Mouse (Mus musculus) intestine, embryonic 15.5 days (tissue): Measurements from ENCODE around the gene Pou3f1. TPM values are rescaled to one million over a fixed set of nuclear protein-coding genes. Genes with fewer than 3 reads are reported as not detected.
"Not testable (repeated sequence)": the region's sequence is repeated elsewhere in the genome, so short reads cannot be mapped to it uniquely, and the experiment has no call there.

Experiments
- ATAC-seq: fragments of 200-750 bp; cut with Nextera tagmentation; 2 replicates; pipeline ENCODE4 v1.8.0; 2017; ENCODE audit warnings: moderate TSS enrichment, moderate library complexity
- H3K27ac ChIP-seq: fragments of 300-500 bp; sonication (generic); 2 replicates; pipeline ENCODE4 v1.5.1; 2015; ENCODE audit warnings: mild to moderate bottlenecking, inconsistent platforms
- H3K27me3 ChIP-seq: fragments of 300-500 bp; sonication (generic); replicated peaks from 2 replicates; pipeline ENCODE4 v1.6.1; 2015; ENCODE audit warnings: inconsistent platforms
- H3K36me3 ChIP-seq: fragments of 300-500 bp; sonication (generic); 2 replicates; pipeline ENCODE4 v1.6.1; 2015; ENCODE audit warnings: inconsistent platforms
- H3K4me1 ChIP-seq: fragments of 300-500 bp; sonication (generic); replicated peaks from 2 replicates; pipeline ENCODE4 v1.6.1; 2015; ENCODE audit warnings: inconsistent platforms
- H3K4me2 ChIP-seq: fragments of 300-500 bp; sonication (generic); replicated peaks from 2 replicates; pipeline ENCODE4 v1.6.1; 2015; ENCODE audit warnings: mild to moderate bottlenecking, inconsistent platforms
- H3K4me3 ChIP-seq: fragments of 300-500 bp; sonication (generic); replicated peaks from 2 replicates; pipeline ENCODE4 v1.5.1; 2015; ENCODE audit warnings: inconsistent platforms
- H3K9ac ChIP-seq: fragments of 300-500 bp; sonication (generic); 2 replicates; pipeline ENCODE4 v1.6.1; 2015; ENCODE audit warnings: inconsistent platforms
- H3K9me3 ChIP-seq: fragments of 300-500 bp; sonication (generic); 2 replicates; pipeline ENCODE4 v1.6.1; 2016; ENCODE audit warnings: inconsistent platforms
- WGBS: fragments of 180-500 bp; shearing (Covaris S2); methylation state at CpG from one replicate; pipeline ENCODE4 v1.1.7; 2015; 5-methylcytosine and 5-hydroxymethylcytosine counted together
- polyA plus RNA-seq: library from polyadenylated mRNA; unstranded; fragments of >200 nt; fragmentation: Nextera tagmentation; extraction: Ambion mirVana; gene quantifications from 2 replicates; pipeline ENCODE4 v1.2.1, GENCODE M21; 2015

Gene Pou3f1
- polyA plus RNA-seq, 1 experiment from 2014 or later = 0.11 TPM

DNA sequence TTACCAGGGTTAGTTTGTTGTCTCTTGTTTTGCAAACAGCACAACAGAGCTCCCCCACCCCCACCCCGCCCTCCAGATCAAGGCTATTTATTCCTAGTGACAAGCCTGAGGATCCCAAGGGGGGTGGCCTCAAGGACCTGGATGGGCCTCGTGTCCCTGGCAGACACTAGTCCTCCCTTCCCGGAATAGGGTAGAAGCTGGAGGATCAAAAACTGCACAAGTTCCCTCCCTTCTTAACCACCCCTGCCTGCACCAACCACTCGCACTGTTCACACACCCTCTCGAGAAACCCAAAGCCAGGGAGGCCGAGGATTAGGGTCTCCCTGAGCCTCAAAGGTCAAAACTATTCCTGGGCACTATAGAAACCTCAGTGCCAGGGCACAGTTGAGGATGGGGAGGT, 43.2 kb downstream of the Pou3f1 start:
- Histone ChIP-seq H3K27ac (peak overlapping the region; percentile 89), H3K9ac (peak overlapping the region; percentile 76), H3K4me3 (peak overlapping the region; percentile 69), H3K4me2 (peak overlapping the region; percentile 78), H3K27me3 (no peaks in the 10 kb centered on the region), H3K4me1 (peaks cover 37% of the 10 kb centered on the region), H3K36me3 (no peaks in the 10 kb centered on the region), H3K9me3 (no peaks in the 10 kb centered on the region)
- ATAC-seq = 0 out of 2 replicates have a peak, but pooled peaks have one; percentile 0
- 18% methylated on average over 6 of the region's 6 CpGs for WGBS

DNA sequence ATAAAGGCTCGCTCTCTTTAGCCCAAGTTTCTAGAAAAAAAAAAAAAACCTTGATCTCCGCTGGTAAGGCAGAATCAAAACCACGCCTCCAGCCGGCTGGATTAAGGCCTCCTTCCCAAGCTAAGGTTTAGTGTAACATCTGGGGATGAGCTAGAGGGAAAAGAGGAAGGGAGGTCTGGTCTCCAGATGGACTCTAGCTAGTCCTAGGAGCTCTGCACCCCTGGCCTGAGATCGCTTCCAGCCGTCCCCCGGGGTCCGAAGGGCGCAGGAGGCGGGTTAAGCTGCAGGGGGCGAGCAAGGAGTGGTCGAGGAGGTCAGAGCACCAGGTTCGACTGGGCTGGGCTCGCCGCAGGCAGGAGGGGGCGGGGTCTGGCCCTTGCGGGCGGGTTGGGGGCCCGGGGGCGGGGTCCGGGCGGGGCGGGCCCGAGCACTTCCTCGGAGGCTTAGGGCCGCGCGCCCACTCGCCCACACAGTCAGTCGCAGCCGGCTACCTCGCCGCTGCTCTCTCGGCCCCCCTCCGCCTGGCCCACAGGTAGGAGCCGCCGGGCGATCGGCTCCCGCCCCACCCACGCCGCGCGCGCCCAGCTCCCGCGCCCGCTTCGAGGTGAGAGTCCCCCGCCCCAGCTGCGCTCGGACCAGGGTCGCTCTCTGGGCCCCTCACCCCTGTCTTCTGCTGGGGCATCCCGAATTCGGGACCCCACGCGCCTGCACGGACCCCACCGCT, 43.8 kb downstream of the Pou3f1 start, which contains the start of gene Fhl3:
Gene Fhl3 (plus strand): TSS at position 454 of the 724 bp plus-strand sequence.
- ATAC-seq = peak; percentile 79
- H3K9me3 ChIP-seq = no peaks in the 10 kb centered on the region
- H3K4me3 ChIP-seq = peak within 1 kb of the TSS; percentile 69
- H3K27me3 ChIP-seq = no peaks in the 10 kb centered on the region
- no peaks in the 10 kb centered on the region for H3K36me3 ChIP-seq
- H3K4me1 ChIP-seq = peaks cover 43% of the 10 kb centered on the region
- peak within 1 kb of the TSS; percentile 89 for H3K27ac ChIP-seq
- peak within 1 kb of the TSS; percentile 78 for H3K4me2 ChIP-seq
- WGBS = 0% methylated on average over 59 of the region's 59 CpGs
- H3K9ac ChIP-seq = peak within 1 kb of the TSS; percentile 76

DNA sequence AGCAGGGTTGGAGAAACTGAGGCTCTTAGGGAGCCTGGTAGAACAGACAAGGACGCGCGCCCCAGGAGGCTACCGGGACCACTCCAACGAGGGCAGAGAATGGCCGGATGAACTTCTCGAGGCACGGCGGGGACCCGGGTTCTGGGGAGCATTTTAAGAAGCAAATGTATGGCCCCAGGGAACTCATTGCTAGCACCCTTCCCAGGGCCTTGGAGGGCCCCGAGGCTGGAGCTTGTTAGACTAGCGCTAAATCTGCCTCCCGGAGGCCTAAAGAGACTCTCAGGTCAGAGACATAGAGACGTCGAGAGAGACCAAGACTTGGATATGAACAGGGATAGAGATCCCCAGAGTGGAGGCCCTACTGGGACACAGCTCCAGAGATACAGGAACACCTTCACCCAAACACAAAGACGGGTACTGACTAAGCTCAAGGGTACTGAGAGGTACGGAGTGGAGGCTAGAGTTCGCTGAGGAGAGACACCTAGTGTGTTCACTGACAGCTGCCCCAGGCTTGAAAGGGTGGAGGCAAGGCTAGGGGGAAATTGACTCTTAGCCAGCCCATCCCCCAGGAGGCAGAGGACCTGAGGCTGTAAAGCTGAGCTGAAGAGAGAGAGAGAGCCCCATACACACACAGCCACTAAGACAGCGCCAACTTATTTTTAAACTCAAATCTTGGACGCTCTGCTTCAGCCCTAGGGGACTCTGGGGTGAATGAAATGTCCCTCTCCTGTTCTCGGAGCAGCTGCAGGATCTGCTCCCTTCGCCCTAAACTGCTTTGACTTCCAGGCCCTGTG, 44.6 kb downstream of the Pou3f1 start:
- Histone ChIP-seq H3K9ac (peak overlapping the region; percentile 76), H3K27me3 (no peaks in the 10 kb centered on the region), H3K4me3 (peak overlapping the region; percentile 69), H3K27ac (peak overlapping the region; percentile 89), H3K4me1 (peaks cover 47% of the 10 kb centered on the region), H3K36me3 (no peaks in the 10 kb centered on the region), H3K4me2 (peak overlapping the region; percentile 78), H3K9me3 (no peaks in the 10 kb centered on the region)
- ATAC-seq = peak; percentile 26
- WGBS = 3% methylated on average over 22 of the region's 22 CpGs

DNA sequence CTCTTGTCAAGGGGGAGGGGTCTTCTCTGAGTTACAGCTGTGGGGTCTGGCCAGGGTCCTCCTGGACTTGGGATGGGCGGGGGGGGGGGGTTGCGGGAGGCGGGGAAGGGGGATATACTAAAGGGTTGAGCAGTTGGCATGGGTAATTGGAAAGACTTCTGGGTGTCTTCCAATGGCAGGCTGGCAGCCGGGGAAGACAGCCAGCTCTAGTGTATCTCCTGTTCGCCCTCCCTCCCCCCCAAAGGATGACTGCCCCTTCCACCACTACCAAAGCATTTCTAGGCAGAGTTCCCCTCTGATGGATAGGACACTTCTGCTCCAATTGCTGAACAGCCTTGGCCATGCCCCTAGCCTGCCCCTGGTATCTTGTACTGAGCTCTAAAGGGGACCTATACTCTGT, 45.3 kb downstream of the Pou3f1 start:
- H3K4me2 ChIP-seq = peak overlapping the region; percentile 78
- no peaks in the 10 kb centered on the region for H3K36me3 ChIP-seq
- H3K27ac ChIP-seq = peak overlapping the region; percentile 89
- peak overlapping the region; percentile 76 for H3K9ac ChIP-seq
- no peak for ATAC-seq
- H3K27me3 ChIP-seq = no peaks in the 10 kb centered on the region
- WGBS = 41% methylated on average over 5 of the region's 5 CpGs
- H3K4me1 ChIP-seq = peaks cover 48% of the 10 kb centered on the region
- peak overlapping the region; percentile 69 for H3K4me3 ChIP-seq
- no peaks in the 10 kb centered on the region for H3K9me3 ChIP-seq

DNA sequence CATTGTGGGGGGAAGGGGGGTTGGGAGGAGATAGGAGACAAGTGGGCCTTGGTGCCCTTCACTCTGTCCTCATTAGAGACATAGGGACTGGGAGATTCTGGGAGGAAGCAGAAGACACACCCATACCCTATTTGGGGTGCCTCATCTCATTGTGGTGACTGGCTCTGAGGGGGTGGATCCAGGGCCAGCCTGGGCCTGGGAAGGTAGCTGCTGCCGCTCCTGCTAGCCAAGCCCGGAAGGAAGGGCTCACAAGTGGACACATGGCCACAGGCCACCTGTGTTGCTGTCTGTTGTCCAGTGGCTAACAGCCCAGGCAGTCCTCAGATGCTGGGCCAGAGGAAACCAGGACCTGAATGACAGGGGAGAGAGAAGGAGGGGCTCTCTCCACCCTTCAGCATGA, 46.8 kb downstream of the Pou3f1 start:
- no peak for ATAC-seq
- Histone ChIP-seq H3K4me3 (peak overlapping the region; percentile 17; the same call in 1 of the 2 replicates), H3K4me1 (peaks cover 48% of the 10 kb centered on the region), H3K9me3 (no peaks in the 10 kb centered on the region), H3K27me3 (no peaks in the 10 kb centered on the region), H3K27ac (peak overlapping the region; percentile 91), H3K4me2 (peak overlapping the region; percentile 52), H3K36me3 (0 out of 2 replicates have a peak, but pooled peaks cover 3% of the 10 kb centered on the region), H3K9ac (no peak overlapping the region)
- 40% methylated on average over 2 of the region's 2 CpGs for WGBS

DNA sequence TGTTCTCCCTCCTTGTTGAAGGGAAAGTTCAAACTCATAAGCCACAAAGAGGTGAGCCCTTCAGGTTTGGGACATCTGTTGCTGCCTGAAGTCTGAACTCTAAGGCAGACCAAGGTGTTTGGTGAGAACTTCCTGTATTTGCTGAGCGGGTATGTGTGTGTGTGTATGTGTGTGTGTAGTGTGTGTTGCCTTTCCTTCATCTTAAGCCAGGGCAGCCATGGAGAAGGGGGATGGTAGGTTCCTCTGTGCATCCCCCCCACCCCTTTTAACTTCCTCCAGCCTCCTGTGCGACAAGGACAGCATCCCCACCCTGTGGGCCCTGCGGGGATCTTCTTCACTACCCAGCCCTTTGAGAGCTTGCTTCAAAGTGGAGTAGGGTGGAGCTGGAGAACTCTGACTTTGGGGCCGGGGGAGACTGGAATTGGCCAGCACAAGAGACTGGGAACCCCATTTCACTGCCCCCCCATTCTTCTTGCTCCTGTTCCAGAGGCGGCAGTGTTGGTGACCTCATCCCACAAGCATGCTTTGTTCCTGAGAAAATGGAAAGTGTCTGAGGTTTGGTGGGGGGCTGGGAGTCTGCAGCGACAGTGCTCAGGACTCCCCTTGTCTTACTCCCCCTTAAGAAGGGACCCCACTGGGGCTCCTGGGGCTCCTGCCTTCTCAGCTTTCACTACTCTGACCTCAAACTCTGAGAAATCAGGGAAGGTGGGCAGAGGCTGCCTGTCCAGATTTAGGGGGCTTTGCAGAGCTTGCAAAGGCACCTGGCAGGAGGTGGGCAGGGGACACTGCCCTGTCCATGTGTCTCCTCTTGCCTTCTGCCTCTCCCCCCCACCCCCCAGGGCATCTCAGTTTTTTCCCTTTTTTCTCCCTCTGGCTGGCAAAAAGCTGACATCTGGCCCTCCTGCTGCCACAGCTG, 47.5 kb downstream of the Pou3f1 start:
- no peak for ATAC-seq
- H3K4me3 ChIP-seq = peak overlapping the region; percentile 17
- H3K36me3 ChIP-seq = 0 out of 2 replicates have a peak, but pooled peaks cover 3% of the 10 kb centered on the region
- H3K9me3 ChIP-seq = no peaks in the 10 kb centered on the region
- H3K4me2 ChIP-seq = peak overlapping the region; percentile 52
- peak overlapping the region; percentile 36 for H3K9ac ChIP-seq
- peak overlapping the region; percentile 91 for H3K27ac ChIP-seq
- H3K4me1 ChIP-seq = peaks cover 52% of the 10 kb centered on the region
- H3K27me3 ChIP-seq = no peaks in the 10 kb centered on the region
- 20% methylated on average over 6 of the region's 6 CpGs for WGBS

DNA sequence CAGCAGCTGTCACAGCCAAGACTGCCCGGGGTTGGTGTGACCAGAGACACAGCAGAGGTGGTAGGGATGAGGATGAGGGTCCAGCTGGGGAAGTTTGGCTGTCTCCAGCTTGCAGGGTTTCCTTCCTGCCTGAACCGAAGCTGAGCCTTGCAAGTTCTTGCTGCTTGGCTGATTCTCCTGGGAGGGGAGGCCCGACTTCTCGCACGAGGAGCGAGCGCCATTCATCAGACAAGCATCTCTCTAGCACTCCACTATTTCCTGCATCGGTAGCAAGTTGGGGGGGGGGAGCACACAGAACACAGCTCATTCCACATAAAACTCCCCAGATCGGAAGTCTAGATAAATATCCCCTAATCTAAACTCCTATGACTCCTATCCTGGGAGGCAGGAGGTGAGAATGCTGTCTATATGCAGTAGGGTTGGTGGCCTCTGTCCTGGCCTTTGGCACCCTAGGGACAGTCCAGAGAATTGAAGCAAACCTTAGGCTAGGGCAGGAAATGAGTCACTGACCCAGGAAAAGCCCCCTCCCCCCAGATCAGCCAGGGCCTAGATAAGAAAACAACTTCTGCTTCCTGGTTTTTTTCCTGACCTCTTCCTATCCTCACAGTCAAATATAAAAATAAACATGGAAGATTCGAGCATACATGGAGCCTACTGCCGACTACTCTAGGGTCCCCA, 48.3 kb downstream of the Pou3f1 start:
- H3K27ac ChIP-seq = peak overlapping the region; percentile 91
- H3K27me3 ChIP-seq = no peaks in the 10 kb centered on the region
- WGBS = 21% methylated on average over 11 of the region's 11 CpGs
- H3K9ac ChIP-seq = peak overlapping the region; percentile 36
- 0 out of 2 replicates have a peak, but pooled peaks cover 3% of the 10 kb centered on the region for H3K36me3 ChIP-seq
- peaks cover 49% of the 10 kb centered on the region for H3K4me1 ChIP-seq
- no peak for ATAC-seq
- H3K4me2 ChIP-seq = peak overlapping the region; percentile 52
- H3K4me3 ChIP-seq = no peak overlapping the region
- H3K9me3 ChIP-seq = no peaks in the 10 kb centered on the region

DNA sequence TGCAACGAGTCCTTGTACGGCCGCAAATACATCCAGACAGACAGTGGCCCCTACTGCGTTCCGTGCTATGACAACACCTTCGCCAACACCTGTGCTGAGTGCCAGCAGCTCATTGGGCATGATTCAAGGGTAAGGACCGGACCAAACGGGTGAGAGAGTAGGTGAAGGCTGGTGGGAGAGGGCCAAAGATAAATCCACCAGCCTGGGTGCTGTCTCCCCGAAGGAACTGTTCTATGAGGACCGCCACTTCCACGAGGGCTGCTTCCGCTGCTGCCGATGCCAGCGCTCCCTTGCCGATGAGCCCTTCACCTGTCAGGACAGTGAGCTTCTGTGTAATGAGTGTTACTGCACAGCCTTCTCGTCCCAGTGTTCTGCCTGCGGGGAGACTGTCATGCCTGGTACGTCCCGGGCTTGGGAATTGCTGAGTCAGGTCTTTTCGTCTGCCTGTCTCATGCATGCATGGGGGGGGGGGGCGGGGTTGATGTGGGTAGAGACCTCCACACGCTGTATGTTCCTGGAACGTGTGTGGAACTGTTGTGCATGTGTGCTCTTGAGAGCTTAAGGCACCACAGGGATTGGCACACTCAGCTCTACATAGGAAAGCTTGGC, 49.2 kb downstream of the Pou3f1 start:
- no peak overlapping the region for H3K4me2 ChIP-seq
- 0 out of 2 replicates have a peak, but pooled peaks cover 3% of the 10 kb centered on the region for H3K36me3 ChIP-seq
- H3K9ac ChIP-seq = no peak overlapping the region
- no peaks in the 10 kb centered on the region for H3K9me3 ChIP-seq
- no peak for ATAC-seq
- H3K4me1 ChIP-seq = peaks cover 56% of the 10 kb centered on the region
- H3K27me3 ChIP-seq = no peaks in the 10 kb centered on the region
- peak overlapping the region; percentile 91; the same call in 1 of the 2 replicates for H3K27ac ChIP-seq
- H3K4me3 ChIP-seq = no peak overlapping the region
- WGBS = 85% methylated on average over 23 of the region's 23 CpGs

DNA sequence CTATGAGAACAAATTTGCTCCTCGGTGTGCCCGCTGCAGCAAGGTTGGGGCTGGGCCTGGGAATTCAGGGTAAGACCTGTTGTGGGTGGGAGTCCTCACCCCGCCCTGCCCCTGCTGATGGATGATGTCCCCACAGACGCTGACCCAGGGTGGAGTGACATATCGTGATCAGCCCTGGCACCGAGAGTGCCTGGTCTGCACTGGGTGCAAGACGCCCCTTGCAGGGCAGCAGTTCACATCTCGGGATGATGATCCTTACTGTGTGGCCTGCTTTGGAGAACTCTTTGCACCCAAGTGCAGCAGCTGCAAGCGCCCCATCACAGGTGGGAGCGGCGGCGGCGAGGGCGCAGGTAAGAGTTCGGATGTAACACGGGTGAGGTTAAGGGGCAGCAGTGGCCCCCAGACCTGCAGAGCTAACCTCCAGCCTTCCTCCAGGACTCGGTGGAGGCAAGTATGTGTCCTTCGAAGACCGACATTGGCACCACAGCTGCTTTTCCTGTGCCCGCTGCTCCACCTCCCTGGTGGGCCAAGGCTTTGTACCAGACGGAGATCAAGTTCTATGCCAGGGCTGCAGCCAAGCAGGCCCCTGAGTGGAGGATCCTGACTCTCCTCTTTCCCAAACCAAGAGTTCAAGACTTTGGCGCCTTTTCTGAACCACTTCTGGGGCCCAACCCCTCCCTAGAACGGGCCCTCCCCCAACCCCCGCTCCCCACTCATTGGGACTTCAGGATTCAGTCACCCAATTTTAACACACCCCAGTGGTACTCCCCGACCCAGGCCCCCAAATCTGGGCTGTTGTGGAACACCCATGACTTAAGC, 51.0 kb downstream of the Pou3f1 start:
- H3K4me1 ChIP-seq = peaks cover 47% of the 10 kb centered on the region
- ATAC-seq, H3K36me3 ChIP-seq, H3K9ac ChIP-seq, H3K27me3 ChIP-seq, H3K4me2 ChIP-seq, H3K9me3 ChIP-seq, H3K4me3 ChIP-seq: not testable (repeated sequence)
- 85% methylated on average over 25 of the region's 25 CpGs for WGBS
- H3K27ac ChIP-seq = peak overlapping the region; percentile 95

DNA sequence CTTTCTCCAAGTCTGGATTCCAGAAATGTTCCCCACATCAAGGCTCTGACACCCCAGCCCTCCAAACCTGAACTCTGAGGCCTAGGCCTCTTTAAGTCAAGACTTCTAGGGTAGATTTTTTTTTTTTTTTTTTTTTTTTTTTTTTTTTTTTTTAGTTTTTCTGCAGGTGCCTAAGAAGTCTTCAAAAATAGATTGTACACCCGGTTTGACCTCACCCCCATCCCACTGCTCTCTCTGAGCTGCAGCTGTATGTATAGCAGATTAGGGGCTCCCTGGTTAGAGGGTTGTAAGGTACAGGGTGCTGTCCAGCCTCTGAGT, 51.6 kb downstream of the Pou3f1 start:
- WGBS = 12% methylated on average over 1 of the region's 1 CpGs
- H3K4me1 ChIP-seq = peaks cover 46% of the 10 kb centered on the region

More for the DNA sequence above, 51.6 kb downstream of the Pou3f1 start:
- not testable (repeated sequence) for H3K27me3 ChIP-seq, H3K36me3 ChIP-seq, H3K4me3 ChIP-seq, H3K9ac ChIP-seq, H3K9me3 ChIP-seq, ATAC-seq
- Histone ChIP-seq H3K27ac (peak overlapping the region; percentile 95), H3K4me2 (peak overlapping the region; percentile 67)
